Mouse (Mus musculus) olfactory bulb, adult 2 months (tissue): Measurements from ENCODE around the gene Spice1. TPM values are rescaled to one million over a fixed set of nuclear protein-coding genes. Genes with fewer than 3 reads are reported as not detected.

Experiments
- H3K27ac ChIP-seq: fragments of 200-500 bp; 2 replicates; pipeline ENCODE4 v1.5.1; 2012; ENCODE audit warnings: low read depth, low read length; ENCODE audit not compliant: insufficient read depth
- H3K4me1 ChIP-seq: fragments of 200-500 bp; 2 replicates; pipeline ENCODE4 v1.6.1; 2012; ENCODE audit warnings: low read length; ENCODE audit not compliant: control insufficient read depth, insufficient read depth
- H3K4me3 ChIP-seq: fragments of 200-500 bp; 2 replicates; pipeline ENCODE4 v1.5.1; 2012; ENCODE audit warnings: mild to moderate bottlenecking, low read depth, low read length, moderate library complexity; ENCODE audit not compliant: insufficient read depth
- CTCF ChIP-seq: fragments of 200-500 bp; IDR thresholded peaks from 2 replicates; pipeline ENCODE4 v1.5.1; 2012; ENCODE audit warnings: low read depth, mild to moderate bottlenecking, low read length, moderate library complexity; ENCODE audit not compliant: insufficient read depth
- POLR2A ChIP-seq: fragments of 200-500 bp; IDR thresholded peaks from 2 replicates; pipeline ENCODE4 v1.6.1; 2012; ENCODE audit warnings: mild to moderate bottlenecking, low read depth, low read length, moderate library complexity; ENCODE audit not compliant: insufficient read depth
- WGBS: fragments of 180-500 bp; shearing (Covaris S2); methylation state at CpG from one replicate; pipeline ENCODE4 v1.1.7; 2018; 5-methylcytosine and 5-hydroxymethylcytosine counted together
- polyA plus RNA-seq: library from polyadenylated mRNA; stranded (reverse); fragments of >200 nt; gene quantifications from 2 replicates; pipeline ENCODE4 v1.2.4, GENCODE M21; 2012; ENCODE audit warnings: low replicate concordance; ENCODE audit not compliant: missing spikeins, insufficient read depth, insufficient read length

The Spice1 gene
- not detected in 2 replicates for polyA plus RNA-seq

DNA sequence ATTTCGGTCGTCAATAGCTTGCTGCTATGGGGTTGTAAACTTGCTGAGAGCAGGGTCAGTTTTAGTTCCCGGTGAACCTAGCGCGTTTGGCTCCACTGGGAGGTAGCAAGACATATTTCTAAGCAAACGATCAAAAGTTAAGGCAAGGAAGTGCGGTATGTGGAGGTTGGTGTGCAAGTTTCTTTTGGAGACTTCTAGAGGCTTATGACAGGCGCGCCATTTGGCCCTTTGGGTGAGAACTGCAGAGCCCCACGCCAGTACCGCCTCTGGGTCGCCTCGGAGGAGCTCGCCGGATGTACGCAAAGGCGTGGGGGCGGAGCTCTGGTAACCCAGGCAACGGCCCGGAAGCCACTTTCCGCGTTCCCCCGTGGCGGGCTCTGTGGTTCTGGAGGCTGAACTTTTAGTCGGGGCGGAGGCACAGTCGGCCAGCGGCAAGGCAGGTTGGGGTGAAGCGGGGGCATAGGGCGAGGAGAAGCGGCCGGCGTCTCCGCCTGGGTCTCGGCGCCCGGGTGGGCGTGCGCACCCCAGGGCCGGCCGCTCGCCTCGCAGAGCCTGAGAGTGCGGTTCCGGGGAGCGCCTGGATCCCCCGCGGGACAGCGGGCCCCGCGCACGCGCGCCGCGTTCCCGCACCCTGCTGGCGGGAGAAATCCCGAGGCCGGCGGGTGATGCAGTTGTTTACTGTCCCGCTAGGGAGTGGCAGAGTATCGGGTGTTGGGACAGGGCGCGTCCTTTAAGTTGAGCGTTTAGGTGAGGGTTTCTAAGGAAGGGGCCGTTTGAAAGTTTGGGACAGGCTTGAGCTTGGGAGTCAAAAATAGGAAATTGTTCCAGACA, at the start of gene Spice1:
Spice1 (plus strand) TSS at position 51 of the 831 bp plus-strand sequence.
- under 1% methylated on average over 67 of the region's 67 CpGs for WGBS
- TF ChIP-seq POLR2A (peak; percentile 83), CTCF (peak; percentile 67)
- H3K4me3 ChIP-seq: peak within 1 kb of the TSS; percentile 92
- H3K27ac ChIP-seq: peak within 1 kb of the TSS; percentile 49; the same call in 1 of the 2 replicates
- no peaks in the 10 kb centered on the region for H3K4me1 ChIP-seq

GRCm38 (mm10) chr16:44299438-44300093, 47.4 kb upstream of the Spice1 start:
- TF ChIP-seq POLR2A: no peak
- TF ChIP-seq CTCF: no peak
- Histone ChIP-seq H3K4me3 (no peak overlapping the region), H3K27ac (no peak overlapping the region), H3K4me1 (no peaks in the 10 kb centered on the region)
- WGBS: 86% methylated on average over 20 of the region's 20 CpGs

DNA sequence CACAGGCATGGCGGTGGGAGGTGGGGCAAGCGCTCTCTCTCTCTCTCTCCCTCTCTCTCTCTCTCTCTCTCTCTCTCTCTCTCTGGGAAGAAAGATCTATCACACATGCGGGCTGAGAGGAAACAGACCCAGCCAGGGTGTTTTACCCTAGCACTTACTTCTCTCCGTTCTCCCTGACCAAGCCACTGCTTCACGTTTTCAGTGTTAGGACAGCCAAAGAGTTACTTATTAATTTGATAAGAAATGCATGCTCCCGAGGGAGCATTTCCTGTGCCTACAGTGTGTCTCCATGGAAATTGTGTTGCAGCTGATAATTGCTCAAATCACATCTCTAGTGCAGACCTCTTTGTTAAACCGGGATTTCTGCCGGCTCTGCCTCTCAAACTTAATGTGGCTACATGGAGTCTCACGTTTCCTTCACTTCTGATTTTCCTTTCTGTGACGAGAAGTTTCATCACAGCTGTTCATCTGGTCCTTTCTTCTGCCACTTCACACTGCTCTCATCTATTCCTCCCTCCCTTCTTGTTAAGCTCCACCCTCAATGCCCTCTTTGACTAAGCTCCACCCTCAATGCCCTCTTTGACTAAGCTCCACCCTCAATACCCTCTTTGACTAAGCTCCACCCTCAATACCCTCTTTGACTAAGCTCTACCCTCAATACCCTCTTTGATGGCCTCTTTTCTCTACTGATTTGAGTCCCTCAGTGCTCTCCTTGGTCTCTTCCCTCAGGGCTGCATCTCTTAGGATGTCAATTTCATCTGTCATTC, 44.6 kb upstream of the Spice1 start:
- Histone ChIP-seq H3K4me3 (no peak overlapping the region), H3K4me1 (no peaks in the 10 kb centered on the region), H3K27ac (no peak overlapping the region)
- TF ChIP-seq CTCF (no peak), POLR2A (no peak)
- 25% methylated on average over 10 of the region's 10 CpGs for WGBS

DNA sequence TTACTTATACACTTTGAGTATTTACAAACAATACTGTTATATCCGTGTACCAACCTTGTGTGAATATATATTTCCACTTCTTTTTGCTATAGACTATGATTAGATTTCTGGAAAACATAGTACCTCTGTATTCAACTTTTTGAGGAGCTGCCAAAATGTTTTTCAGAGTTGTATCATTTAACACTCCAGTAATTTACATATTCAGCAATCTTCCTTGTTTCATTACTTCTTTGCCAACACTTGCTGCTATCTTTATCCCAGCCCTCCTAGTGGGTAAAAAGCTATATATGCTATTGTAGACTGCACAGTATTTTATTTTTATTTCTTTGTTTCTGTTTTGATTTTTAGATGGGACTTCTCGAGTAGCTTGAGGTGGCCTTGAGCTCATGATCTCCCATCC, 43.1 kb upstream of the Spice1 start:
- 71% methylated on average over 2 of the region's 2 CpGs for WGBS
- H3K4me3 ChIP-seq: no peak overlapping the region
- no peaks in the 10 kb centered on the region for H3K4me1 ChIP-seq
- TF ChIP-seq POLR2A (no peak), CTCF (no peak)
- no peak overlapping the region for H3K27ac ChIP-seq

- TF ChIP-seq POLR2A (no peak), CTCF (no peak)
Measured at GRCm38 (mm10) chr16:44305606-44306005, 41.3 kb upstream of the Spice1 start.

GRCm38 (mm10) chr16:44313422-44313821, 33.5 kb upstream of the Spice1 start:
- no peak overlapping the region for H3K4me3 ChIP-seq
- TF ChIP-seq CTCF (no peak), POLR2A (no peak)
- H3K4me1 ChIP-seq: peaks cover 3% of the 10 kb centered on the region; the same call in 1 of the 2 replicates
- 71% methylated on average over 4 of the region's 4 CpGs for WGBS
- H3K27ac ChIP-seq: no peak overlapping the region

More at GRCm38 (mm10) chr16:44305606-44306005, 41.3 kb upstream of the Spice1 start:
- Histone ChIP-seq H3K4me3 (no peak overlapping the region), H3K27ac (no peak overlapping the region), H3K4me1 (no peaks in the 10 kb centered on the region)
- 66% methylated on average over 3 of the region's 3 CpGs for WGBS

GRCm38 (mm10) chr16:44316350-44316749, 30.6 kb upstream of the Spice1 start:
- no peak overlapping the region for H3K27ac ChIP-seq

GRCm38 (mm10) chr16:44320232-44320631, 26.7 kb upstream of the Spice1 start:
- WGBS: 47% methylated on average over 3 of the region's 3 CpGs
- TF ChIP-seq CTCF (no peak), POLR2A (no peak)
- Histone ChIP-seq H3K4me3 (no peak overlapping the region), H3K27ac (no peak overlapping the region), H3K4me1 (peaks cover 5% of the 10 kb centered on the region; the same call in 1 of the 2 replicates)

More at GRCm38 (mm10) chr16:44316350-44316749, 30.6 kb upstream of the Spice1 start:
- 76% methylated on average over 4 of the region's 4 CpGs for WGBS
- Histone ChIP-seq H3K4me3 (no peak overlapping the region), H3K4me1 (peaks cover 5% of the 10 kb centered on the region; the same call in 1 of the 2 replicates)
- TF ChIP-seq CTCF (no peak), POLR2A (no peak)

- TF ChIP-seq POLR2A (no peak), CTCF (no peak)
- WGBS: 79% methylated on average over 4 of the region's 4 CpGs
- no peak overlapping the region for H3K27ac ChIP-seq
- H3K4me3 ChIP-seq: no peak overlapping the region
- H3K4me1 ChIP-seq: peaks cover 6% of the 10 kb centered on the region
Measured at GRCm38 (mm10) chr16:44328644-44329043, 18.3 kb upstream of the Spice1 start.
